Mouse (Mus musculus): ENCODE data around the gene Trank1. TPM values are rescaled to one million over a fixed set of nuclear protein-coding genes. Genes with fewer than 3 reads are reported as not detected.
A peak's percentile ranks its signal among the peaks of the same experiment; 100 is the strongest.

The Trank1 gene
- total and polyA plus RNA-seq, 3 experiments, result 0.04 TPM; not detected in 2

DNA sequence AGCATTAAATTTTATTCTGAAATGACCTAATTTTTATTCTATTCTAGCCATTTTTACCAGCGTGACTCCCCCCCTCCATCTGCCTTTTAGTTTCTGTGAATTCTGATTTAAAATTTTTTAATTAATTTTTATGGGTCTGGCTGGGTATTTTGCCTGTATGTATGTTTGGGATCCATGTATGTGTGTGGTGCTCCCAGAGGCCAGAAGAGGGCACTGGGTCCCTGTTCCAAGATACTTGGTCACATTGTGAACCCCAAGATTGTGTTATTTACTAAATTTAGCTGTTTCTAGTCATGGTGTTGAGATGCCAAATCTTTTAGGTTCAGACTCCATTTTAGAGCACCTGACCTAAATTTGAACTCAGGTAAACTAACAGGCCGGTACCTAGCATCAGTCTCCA, 25.1 kb upstream of the Trank1 start:
- Histone ChIP-seq H3K27ac (no peak overlapping the region), H3K79me2 (replicated peaks; ENCODE audit: control insufficient read depth, insufficient read depth, low read length) (no peaks in the 10 kb centered on the region), H3K36me3 (ENCODE audit: control insufficient read depth, insufficient read depth, low read length) (no peaks in the 10 kb centered on the region), H3K4me3 (no peak overlapping the region), H3K27me3 (ENCODE audit: control insufficient read depth, insufficient read depth, low read length) (no peaks in the 10 kb centered on the region), H3K9ac (ENCODE audit: low read depth, low read length) (no peak overlapping the region), H3K4me1 (ENCODE audit: control insufficient read depth, insufficient read depth, low read length) (peaks cover 2% of the 10 kb centered on the region)
- TF ChIP-seq POLR2A (IDR thresholded peaks at IDR 0.05; ENCODE audit: insufficient read depth, low read depth, low read length) (no peak), EP300 (IDR thresholded peaks at IDR 0.05; ENCODE audit: insufficient read depth, low read depth, low read length) (no peak), CTCF (IDR thresholded peaks at IDR 0.05) (no peak)
- WGBS, result 74% methylated on average over 2 of the region's 2 CpGs
- intact Hi-C loops (cut with DNase I), result no loop called here
- no peak for DNase-seq

DNA sequence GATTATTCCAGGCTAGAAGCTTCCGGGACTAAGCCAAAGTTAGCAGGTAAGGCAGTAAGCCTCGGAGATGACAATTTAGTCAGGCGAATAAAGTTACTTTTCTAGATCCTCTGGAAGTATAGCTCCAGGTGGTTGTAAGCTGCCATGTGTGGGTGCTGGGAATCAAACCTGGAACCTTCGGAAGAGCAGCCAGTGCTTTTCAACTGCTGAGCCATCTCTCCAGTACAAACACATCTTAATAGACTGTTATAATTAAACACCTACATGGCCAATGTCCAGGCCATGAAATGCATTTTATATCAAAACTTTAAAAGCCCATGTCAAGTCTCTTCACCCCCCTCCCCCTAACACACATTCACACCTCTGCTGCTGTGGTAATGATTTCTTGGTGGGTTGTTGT, 23.6 kb upstream of the Trank1 start:
- Histone ChIP-seq H3K4me1 (ENCODE audit: control insufficient read depth, insufficient read depth, low read length) (peaks cover 2% of the 10 kb centered on the region), H3K4me3 (no peak overlapping the region), H3K36me3 (ENCODE audit: control insufficient read depth, insufficient read depth, low read length) (no peaks in the 10 kb centered on the region), H3K27me3 (ENCODE audit: control insufficient read depth, insufficient read depth, low read length) (no peaks in the 10 kb centered on the region), H3K9ac (ENCODE audit: low read depth, low read length) (no peak overlapping the region), H3K79me2 (replicated peaks; ENCODE audit: control insufficient read depth, insufficient read depth, low read length) (no peaks in the 10 kb centered on the region), H3K27ac (no peak overlapping the region)
- intact Hi-C loops (cut with DNase I), result no loop called here
- WGBS, result 91% methylated on average over 4 of the region's 4 CpGs
- TF ChIP-seq CTCF (IDR thresholded peaks at IDR 0.05) (no peak), POLR2A (IDR thresholded peaks at IDR 0.05; ENCODE audit: insufficient read depth, low read depth, low read length) (no peak), EP300 (IDR thresholded peaks at IDR 0.05; ENCODE audit: insufficient read depth, low read depth, low read length) (no peak)
- no peak for DNase-seq

DNA sequence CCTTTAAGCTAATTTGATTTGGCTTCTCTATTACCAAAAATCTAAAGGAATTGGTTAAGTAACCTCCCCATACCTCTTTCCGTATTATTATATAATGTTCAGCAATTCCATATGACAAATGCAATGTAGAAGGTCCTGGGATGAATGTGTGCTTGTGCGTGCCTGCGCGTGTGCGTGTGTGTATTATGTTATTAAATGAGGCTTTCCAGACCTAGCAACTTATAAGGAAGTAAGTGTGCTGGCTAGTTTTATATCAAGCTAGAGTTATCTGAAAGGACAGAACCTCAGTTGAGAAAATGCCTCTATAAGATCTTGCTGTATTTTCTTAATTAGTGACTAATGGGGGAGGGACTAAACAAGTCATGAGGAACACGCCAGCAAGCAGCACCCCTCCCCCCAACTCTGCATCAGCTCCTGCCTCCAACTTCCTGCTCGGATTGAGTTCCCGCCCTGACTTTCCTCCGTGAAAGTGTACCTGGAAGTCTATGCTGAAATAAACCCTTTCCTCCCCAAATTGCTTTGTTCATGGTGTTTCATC, 22.2 kb upstream of the Trank1 start:
- WGBS, result 54% methylated on average over 9 of the region's 9 CpGs
- Histone ChIP-seq H3K27ac (no peak overlapping the region), H3K9ac (ENCODE audit: low read depth, low read length) (no peak overlapping the region), H3K36me3 (ENCODE audit: control insufficient read depth, insufficient read depth, low read length) (no peaks in the 10 kb centered on the region), H3K4me3 (no peak overlapping the region), H3K4me1 (ENCODE audit: control insufficient read depth, insufficient read depth, low read length) (peaks cover 2% of the 10 kb centered on the region), H3K27me3 (ENCODE audit: control insufficient read depth, insufficient read depth, low read length) (no peaks in the 10 kb centered on the region), H3K79me2 (replicated peaks; ENCODE audit: control insufficient read depth, insufficient read depth, low read length) (no peaks in the 10 kb centered on the region)
- TF ChIP-seq CTCF (IDR thresholded peaks at IDR 0.05), result no peak
- no peak for TF ChIP-seq POLR2A (IDR thresholded peaks at IDR 0.05; ENCODE audit: insufficient read depth, low read depth, low read length)
- no peak for TF ChIP-seq EP300 (IDR thresholded peaks at IDR 0.05; ENCODE audit: insufficient read depth, low read depth, low read length)
- intact Hi-C loops (cut with DNase I), result no loop called here
- no peak for DNase-seq

DNA sequence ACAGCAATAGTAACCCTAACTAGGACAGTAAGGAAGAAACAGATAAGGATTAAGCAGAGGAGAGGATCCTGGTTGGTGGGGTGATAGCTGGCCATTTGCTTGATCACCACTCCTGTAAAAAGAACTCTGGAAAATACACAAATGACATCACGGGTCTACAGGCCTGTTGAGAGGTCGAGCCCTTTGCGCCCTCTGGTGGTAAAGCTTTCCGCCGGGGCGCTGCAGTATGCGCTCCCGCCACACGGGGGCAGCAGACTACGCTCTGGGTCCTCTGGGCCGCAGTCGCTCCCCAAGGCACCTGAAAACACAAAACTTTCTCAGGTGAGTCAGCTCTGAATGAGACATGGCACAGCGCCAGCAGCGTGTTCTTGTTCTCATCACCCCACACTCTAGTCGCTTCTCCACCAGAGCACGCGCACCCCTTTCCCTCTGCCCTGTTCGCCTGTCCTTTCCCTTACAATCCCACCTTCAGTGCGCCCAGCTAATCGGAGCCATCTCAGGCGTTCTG, 21.7 kb upstream of the Trank1 start:
- DNase-seq, result peak; percentile 88 to 96
- intact Hi-C loops (cut with DNase I), result no loop called here
- Histone ChIP-seq H3K36me3 (ENCODE audit: control insufficient read depth, insufficient read depth, low read length) (no peaks in the 10 kb centered on the region), H3K27me3 (ENCODE audit: control insufficient read depth, insufficient read depth, low read length) (no peaks in the 10 kb centered on the region), H3K4me3 (no peak overlapping the region), H3K27ac (no peak overlapping the region), H3K9ac (ENCODE audit: low read depth, low read length) (no peak overlapping the region), H3K79me2 (replicated peaks; ENCODE audit: control insufficient read depth, insufficient read depth, low read length) (no peaks in the 10 kb centered on the region), H3K4me1 (ENCODE audit: control insufficient read depth, insufficient read depth, low read length) (peaks cover 2% of the 10 kb centered on the region)
- 15% methylated on average over 21 of the region's 21 CpGs for WGBS
- TF ChIP-seq EP300 (IDR thresholded peaks at IDR 0.05; ENCODE audit: insufficient read depth, low read depth, low read length), result 0 out of 2 replicates have a peak, but pooled peaks have one; percentile 51
- no peak for TF ChIP-seq POLR2A (IDR thresholded peaks at IDR 0.05; ENCODE audit: insufficient read depth, low read depth, low read length)
- TF ChIP-seq CTCF (IDR thresholded peaks at IDR 0.05), result no peak

DNA sequence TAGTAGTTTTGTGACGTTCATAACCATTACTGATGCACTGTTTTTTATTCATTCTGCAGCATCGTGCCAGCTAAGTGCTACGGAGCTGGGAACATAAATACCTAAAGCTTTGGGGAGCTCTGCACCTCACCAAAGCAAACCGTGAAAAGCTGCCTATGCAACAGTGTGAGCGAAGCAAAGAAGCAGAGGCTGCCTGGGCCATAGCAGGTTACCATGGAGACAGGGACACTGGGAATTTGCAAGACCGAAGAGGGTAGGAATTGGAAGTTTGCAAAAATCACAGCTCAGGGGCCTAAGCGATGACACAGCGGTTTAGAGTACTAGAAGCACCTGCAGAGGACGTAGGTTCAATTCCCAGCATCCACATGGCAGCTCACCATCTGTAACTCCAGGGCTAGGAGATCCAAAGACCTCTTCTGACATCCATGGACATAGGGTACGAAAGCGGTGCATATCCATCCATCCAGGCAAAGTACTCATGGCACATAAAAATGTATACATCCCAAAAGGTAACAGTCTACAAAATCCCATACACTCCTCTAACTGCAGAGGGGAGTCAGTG, 20.9 kb upstream of the Trank1 start:
- no peak overlapping the region for H3K27ac ChIP-seq
- H3K79me2 ChIP-seq (replicated peaks; ENCODE audit: control insufficient read depth, insufficient read depth, low read length), result no peaks in the 10 kb centered on the region
- no peak overlapping the region for H3K4me3 ChIP-seq
- no peak for TF ChIP-seq EP300 (IDR thresholded peaks at IDR 0.05; ENCODE audit: insufficient read depth, low read depth, low read length)
- no peak for TF ChIP-seq POLR2A (IDR thresholded peaks at IDR 0.05; ENCODE audit: insufficient read depth, low read depth, low read length)
- TF ChIP-seq CTCF (IDR thresholded peaks at IDR 0.05), result no peak
- no peaks in the 10 kb centered on the region for H3K36me3 ChIP-seq (ENCODE audit: control insufficient read depth, insufficient read depth, low read length)
- 74% methylated on average over 11 of the region's 11 CpGs for WGBS
- DNase-seq, result no peak
- peaks cover 2% of the 10 kb centered on the region for H3K4me1 ChIP-seq (ENCODE audit: control insufficient read depth, insufficient read depth, low read length)
- H3K27me3 ChIP-seq (ENCODE audit: control insufficient read depth, insufficient read depth, low read length), result no peaks in the 10 kb centered on the region
- intact Hi-C loops (cut with DNase I), result no loop called here
- no peak overlapping the region for H3K9ac ChIP-seq (ENCODE audit: low read depth, low read length)

DNA sequence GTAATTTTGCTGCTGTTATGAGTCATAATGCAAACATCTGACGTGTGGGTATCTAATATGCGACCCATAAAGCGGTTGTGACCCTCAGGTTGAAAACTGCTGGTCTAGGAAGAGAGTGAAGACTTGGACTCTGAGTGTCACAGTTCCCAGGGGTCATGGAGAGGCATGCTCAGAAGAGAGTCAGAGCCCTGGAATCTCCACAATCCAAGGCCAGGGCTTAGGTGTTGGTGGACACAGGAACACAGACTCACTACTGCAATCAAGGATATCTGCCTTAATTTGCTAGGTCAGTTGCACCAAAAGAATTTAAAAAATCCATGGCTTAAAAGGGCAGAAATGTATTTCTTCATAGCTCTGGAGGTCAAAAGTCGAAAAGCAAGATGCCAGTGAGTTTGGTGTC, 18.3 kb upstream of the Trank1 start:
- H3K27me3 ChIP-seq (ENCODE audit: control insufficient read depth, insufficient read depth, low read length), result no peaks in the 10 kb centered on the region
- no peaks in the 10 kb centered on the region for H3K36me3 ChIP-seq (ENCODE audit: control insufficient read depth, insufficient read depth, low read length)
- H3K4me3 ChIP-seq, result no peak overlapping the region
- TF ChIP-seq CTCF (IDR thresholded peaks at IDR 0.05), result no peak
- TF ChIP-seq EP300 (IDR thresholded peaks at IDR 0.05; ENCODE audit: insufficient read depth, low read depth, low read length), result no peak
- no peak for TF ChIP-seq POLR2A (IDR thresholded peaks at IDR 0.05; ENCODE audit: insufficient read depth, low read depth, low read length)
- WGBS, result 80% methylated on average over 4 of the region's 4 CpGs
- peaks cover 2% of the 10 kb centered on the region for H3K4me1 ChIP-seq (ENCODE audit: control insufficient read depth, insufficient read depth, low read length)
- no peak overlapping the region for H3K27ac ChIP-seq
- intact Hi-C loops (cut with DNase I), result no loop called here
- no peaks in the 10 kb centered on the region for H3K79me2 ChIP-seq (replicated peaks; ENCODE audit: control insufficient read depth, insufficient read depth, low read length)
- no peak for DNase-seq
- no peak overlapping the region for H3K9ac ChIP-seq (ENCODE audit: low read depth, low read length)

Data from heart, adult 2 months (tissue).